Mouse (Mus musculus): ENCODE measurements around the gene Uggt1. TPM values are rescaled to one million over a fixed set of nuclear protein-coding genes. Genes with fewer than 3 reads are reported as not detected.

Uggt1 gene
- total RNA-seq, 2 experiments from 2014 or later, result 37.1 to 39.0 TPM

- Histone ChIP-seq H3K27ac (no peak overlapping the region), H3K4me3 (no peak overlapping the region)
- DNase-seq (ENCODE audit: low spot score in 2 of 2), result no peak
- no peak for TF ChIP-seq CTCF (conservative IDR thresholded peaks at IDR 0.05)
Observed at GRCm38 (mm10) chr1:36251426-36251825, 6.9 kb upstream of the Uggt1 start.

- Histone ChIP-seq H3K27ac (no peak overlapping the region), H3K4me3 (no peak overlapping the region)
- TF ChIP-seq CTCF (conservative IDR thresholded peaks at IDR 0.05), result no peak
- no peak for DNase-seq (ENCODE audit: low spot score in 2 of 2)
Observed at GRCm38 (mm10) chr1:36246688-36247087, 2.2 kb upstream of the Uggt1 start.

GRCm38 (mm10) chr1:36244828-36245215 lies 302 bp upstream of the Uggt1 start:
- Histone ChIP-seq H3K27ac (no peak overlapping the region), H3K4me3 (peak overlapping the region; percentile 96; the same call in 1 of the 2 replicates)
- DNase-seq (ENCODE audit: low spot score in 2 of 2), result no peak
- TF ChIP-seq CTCF (conservative IDR thresholded peaks at IDR 0.05), result no peak

GRCm38 (mm10) chr1:36243447-36244057 lies 968 bp downstream of the Uggt1 start:
- Histone ChIP-seq H3K27ac (peak overlapping the region; percentile 88), H3K4me3 (peak overlapping the region; percentile 96)
- DNase-seq (ENCODE audit: low spot score in 2 of 2), result no peak
- TF ChIP-seq CTCF (conservative IDR thresholded peaks at IDR 0.05), result no peak

DNA sequence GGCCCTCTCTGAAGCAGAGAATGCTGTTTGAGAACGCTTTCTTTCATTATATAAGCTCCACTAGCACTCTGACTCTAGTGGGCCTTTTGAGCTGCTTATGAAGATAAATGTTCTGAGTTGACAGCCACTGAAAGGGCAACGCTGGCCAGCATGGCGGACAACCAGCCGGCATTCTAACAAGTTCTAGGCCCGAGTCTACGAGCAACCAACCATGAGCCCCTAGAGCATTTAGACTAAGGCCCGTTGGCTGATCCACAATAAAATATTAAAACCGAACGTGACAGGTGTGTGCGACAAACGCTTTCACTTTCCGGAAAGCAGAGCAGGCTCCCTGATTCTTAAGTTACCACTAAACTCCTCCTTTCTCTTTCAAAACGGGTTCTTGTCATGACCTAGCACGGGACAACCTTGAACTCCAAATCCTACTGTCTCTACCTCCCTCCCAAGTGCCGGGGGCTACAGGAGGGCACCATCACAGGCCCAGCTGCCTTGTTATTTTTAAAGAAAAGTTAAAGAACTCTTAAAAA lies 2.6 kb downstream of the Uggt1 start:
- no peak overlapping the region for H3K27ac ChIP-seq
- H3K4me3 ChIP-seq, result no peak overlapping the region
- no peak for TF ChIP-seq CTCF (conservative IDR thresholded peaks at IDR 0.05)
- DNase-seq (ENCODE audit: low spot score in 2 of 2), result no peak

DNA sequence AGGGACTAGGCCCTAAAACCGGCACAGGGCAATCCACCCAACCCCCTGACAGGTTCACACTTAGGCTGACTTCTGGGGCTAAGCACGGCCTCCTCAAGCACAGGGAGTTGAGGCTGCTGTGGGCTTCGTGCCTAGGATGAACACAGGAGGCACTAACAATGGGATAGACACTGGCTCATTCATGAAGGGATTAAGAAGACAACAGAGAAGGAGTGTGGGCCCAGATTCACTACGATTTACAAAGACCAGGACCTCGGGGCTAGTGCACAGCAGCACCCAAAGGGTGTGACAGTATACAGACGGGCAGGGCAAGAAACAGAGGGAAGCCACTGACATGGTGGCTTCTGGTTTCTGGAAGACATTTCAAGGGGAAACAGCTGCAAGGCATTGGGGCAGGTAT lies 4.3 kb downstream of the Uggt1 start:
- DNase-seq (ENCODE audit: low spot score in 2 of 2), result no peak
- H3K4me3 ChIP-seq, result no peak overlapping the region
- no peak overlapping the region for H3K27ac ChIP-seq
- no peak for TF ChIP-seq CTCF (conservative IDR thresholded peaks at IDR 0.05)

- DNase-seq (ENCODE audit: low spot score in 2 of 2), result no peak
- Histone ChIP-seq H3K27ac (no peak overlapping the region), H3K4me3 (no peak overlapping the region)
- TF ChIP-seq CTCF (conservative IDR thresholded peaks at IDR 0.05), result no peak
Observed at GRCm38 (mm10) chr1:36239396-36239795, 5.1 kb downstream of the Uggt1 start.

DNA sequence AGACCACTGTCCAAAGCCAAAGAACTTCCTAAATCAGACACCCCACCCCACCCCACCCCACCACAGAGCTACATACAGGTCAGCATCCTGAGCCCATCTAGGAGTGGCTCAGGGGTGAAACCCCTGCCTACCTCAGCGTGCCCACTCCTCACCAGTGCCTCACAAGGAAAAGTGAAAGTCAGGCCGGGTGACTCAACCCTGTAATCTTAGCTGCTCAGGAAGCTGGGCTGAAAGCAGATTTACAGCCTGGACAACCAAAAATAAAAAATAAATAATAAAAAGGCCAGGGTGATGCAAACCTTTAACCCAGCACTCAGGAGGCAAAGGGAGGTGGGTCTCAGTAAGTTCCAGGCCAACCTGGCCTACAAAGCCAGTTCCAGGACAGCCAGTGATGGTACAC lies 8.7 kb downstream of the Uggt1 start:
- TF ChIP-seq CTCF (conservative IDR thresholded peaks at IDR 0.05), result no peak
- Histone ChIP-seq H3K4me3 (no peak overlapping the region), H3K27ac (no peak overlapping the region)
- no peak for DNase-seq (ENCODE audit: low spot score in 2 of 2)

DNA sequence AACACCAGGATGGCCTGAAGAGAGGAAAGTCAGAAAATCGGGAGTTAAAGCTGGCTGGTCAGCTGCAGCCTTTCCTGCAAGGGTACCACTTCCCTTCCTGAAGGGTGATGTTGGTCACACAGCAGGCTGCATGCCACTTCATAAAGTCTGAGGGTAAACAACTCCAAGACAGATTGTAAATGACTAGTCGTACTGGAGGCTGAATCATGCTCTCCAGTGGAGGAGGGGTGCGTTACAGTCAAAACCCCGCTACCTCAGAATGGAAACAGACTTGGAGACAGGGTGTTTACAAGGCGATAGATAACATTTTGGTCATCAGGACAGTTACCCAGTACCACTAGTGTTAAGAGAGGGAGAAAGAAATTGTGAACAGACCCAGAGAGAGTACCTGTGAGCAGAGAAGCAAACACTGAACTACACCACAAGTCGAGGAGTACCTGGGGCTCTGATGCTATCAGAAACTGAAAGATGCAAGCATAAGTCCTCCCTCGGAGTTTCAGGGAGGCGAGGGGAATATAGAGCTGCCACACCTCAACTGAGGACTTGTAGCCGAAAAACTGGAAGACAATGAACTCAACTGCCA lies 9.4 kb downstream of the Uggt1 start:
- no peak for TF ChIP-seq CTCF (conservative IDR thresholded peaks at IDR 0.05)
- Histone ChIP-seq H3K27ac (no peak overlapping the region), H3K4me3 (no peak overlapping the region)
- no peak for DNase-seq (ENCODE audit: low spot score in 2 of 2)

GRCm38 (mm10) chr1:36233218-36233617 lies 11.3 kb downstream of the Uggt1 start:
- DNase-seq (ENCODE audit: low spot score in 2 of 2), result no peak
- TF ChIP-seq CTCF (conservative IDR thresholded peaks at IDR 0.05), result no peak
- no peak overlapping the region for H3K27ac ChIP-seq
- no peak overlapping the region for H3K4me3 ChIP-seq

GRCm38 (mm10) chr1:36230919-36231705 lies 13.4 kb downstream of the Uggt1 start:
- no peak for TF ChIP-seq CTCF (conservative IDR thresholded peaks at IDR 0.05)
- no peak for DNase-seq (ENCODE audit: low spot score in 2 of 2)
- Histone ChIP-seq H3K27ac (no peak overlapping the region), H3K4me3 (no peak overlapping the region)

DNA sequence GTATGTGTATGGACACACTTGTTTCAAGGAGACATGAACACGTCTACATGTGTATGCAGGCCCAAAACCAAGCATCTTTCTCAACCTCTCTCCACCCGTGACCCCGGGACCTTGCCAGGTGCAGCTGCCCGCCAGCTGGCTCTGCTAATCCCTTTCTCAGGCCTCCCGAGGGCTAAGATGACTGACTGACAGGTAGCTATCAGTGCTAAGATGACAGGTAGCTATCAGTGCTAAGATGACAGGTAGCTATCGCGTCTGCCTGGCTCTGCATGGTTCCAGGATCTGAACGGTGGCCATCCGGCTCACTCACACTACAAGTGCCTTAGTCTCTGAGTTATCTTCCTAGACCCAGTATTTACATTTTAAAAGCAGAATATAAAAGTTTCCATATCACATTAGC lies 16.1 kb downstream of the Uggt1 start:
- DNase-seq (ENCODE audit: low spot score in 2 of 2), result no peak
- no peak for TF ChIP-seq CTCF (conservative IDR thresholded peaks at IDR 0.05)
- H3K4me3 ChIP-seq, result no peak overlapping the region
- no peak overlapping the region for H3K27ac ChIP-seq

DNA sequence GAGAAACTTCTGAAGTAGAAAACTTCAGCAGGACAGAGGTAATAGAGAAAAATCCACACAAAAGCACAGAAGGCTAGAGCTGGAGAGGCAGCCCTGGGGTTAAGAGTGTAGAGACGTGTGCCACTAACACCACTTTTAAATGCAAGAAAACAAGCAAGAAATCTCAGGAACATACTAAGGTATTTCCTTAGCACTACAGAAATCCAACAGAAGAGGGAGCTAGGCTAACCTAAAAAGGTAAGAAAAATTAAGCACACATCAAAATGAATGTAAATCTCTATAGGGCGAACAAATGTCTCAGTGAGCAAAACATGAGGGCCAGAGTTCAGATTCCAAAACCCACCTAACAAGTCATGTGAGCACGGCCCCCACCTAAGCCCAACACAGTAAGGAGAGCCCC lies 19.9 kb downstream of the Uggt1 start:
- Histone ChIP-seq H3K27ac (no peak overlapping the region), H3K4me3 (no peak overlapping the region)
- TF ChIP-seq CTCF (conservative IDR thresholded peaks at IDR 0.05), result peak; percentile 69
- no peak for DNase-seq (ENCODE audit: low spot score in 2 of 2)

Measured in layer of hippocampus, adult 2 months (tissue).